Mouse (Mus musculus) heart, embryonic 12.5 days (tissue): ENCODE measurements around the gene Cib4. TPM values are rescaled to one million over a fixed set of nuclear protein-coding genes. Genes with fewer than 3 reads are reported as not detected.

ENCODE experiments used
- ATAC-seq: fragments of 200-750 bp; cut with Nextera tagmentation; 2 replicates; pipeline ENCODE4 v1.8.0; 2017; ENCODE audit warnings: moderate TSS enrichment, moderate library complexity; ENCODE audit not compliant: insufficient number of reproducible peaks, low FRiP score
- H3K27ac ChIP-seq: fragments of 300-500 bp; sonication (generic); 2 replicates; pipeline ENCODE4 v1.5.1; 2016; ENCODE audit warnings: mild to moderate bottlenecking, moderate library complexity; ENCODE audit not compliant: poor library complexity, severe bottlenecking
- H3K27me3 ChIP-seq: fragments of 300-500 bp; sonication (generic); replicated peaks from 2 replicates; pipeline ENCODE4 v1.6.1; 2016; ENCODE audit warnings: mild to moderate bottlenecking, moderate library complexity
- H3K36me3 ChIP-seq: fragments of 300-500 bp; sonication (generic); 2 replicates; pipeline ENCODE4 v1.6.1; 2016; ENCODE audit warnings: mild to moderate bottlenecking, moderate library complexity
- H3K4me1 ChIP-seq: fragments of 300-500 bp; sonication (generic); replicated peaks from 2 replicates; pipeline ENCODE4 v1.6.1; 2016; ENCODE audit warnings: mild to moderate bottlenecking
- H3K4me2 ChIP-seq: fragments of 300-500 bp; sonication (generic); 2 replicates; pipeline ENCODE4 v1.6.1; 2016; ENCODE audit warnings: mild to moderate bottlenecking, moderate library complexity
- H3K4me3 ChIP-seq: fragments of 300-500 bp; sonication (generic); 2 replicates; pipeline ENCODE4 v1.5.1; 2016; ENCODE audit warnings: mild to moderate bottlenecking
- H3K9ac ChIP-seq: fragments of 300-500 bp; sonication (generic); 2 replicates; pipeline ENCODE4 v1.6.1; 2016; ENCODE audit warnings: mild to moderate bottlenecking, moderate library complexity
- H3K9me3 ChIP-seq: fragments of 300-500 bp; sonication (generic); replicated peaks from 2 replicates; pipeline ENCODE4 v1.6.1; 2016; ENCODE audit warnings: mild to moderate bottlenecking, moderate library complexity
- WGBS: fragments of 180-500 bp; shearing (Covaris S2); methylation state at CpG from one replicate; pipeline ENCODE4 v1.1.7; 2016; 5-methylcytosine and 5-hydroxymethylcytosine counted together
- polyA plus RNA-seq: library from polyadenylated mRNA; unstranded; fragments of >200 nt; fragmentation: Nextera tagmentation; extraction: Ambion mirVana; gene quantifications from 2 replicates; pipeline ENCODE4 v1.2.1, GENCODE M21; 2016

The Cib4 gene
- not detected in 2 replicates for polyA plus RNA-seq

DNA sequence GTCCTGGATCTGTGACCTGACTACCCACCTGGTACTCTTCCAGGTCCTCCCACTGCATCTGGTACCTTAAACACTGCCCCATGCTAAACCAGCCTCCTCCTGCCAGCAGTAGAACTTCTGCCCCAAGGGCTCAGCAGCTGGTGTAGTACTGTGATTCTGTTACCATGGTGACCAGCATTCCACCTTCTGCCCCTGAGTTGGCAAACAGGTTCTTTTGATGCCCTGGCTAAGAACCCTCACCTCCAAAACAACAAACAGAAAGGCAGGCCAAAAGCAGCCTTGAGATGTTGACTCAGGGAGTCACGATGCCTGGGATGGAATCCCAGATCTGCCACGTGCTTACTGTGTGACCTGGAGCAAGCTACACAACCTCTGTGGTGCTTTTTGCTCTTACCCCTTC lies at the start of gene Cib4:
Gene Cib4 (minus strand): TSS at position 139 of the 400 bp plus-strand sequence.
- H3K27ac ChIP-seq = no peak within 1 kb of the TSS
- ATAC-seq = no peak
- no peaks in the 10 kb centered on the region for H3K9me3 ChIP-seq
- H3K4me2 ChIP-seq = no peak within 1 kb of the TSS
- 60% methylated on average over 2 of the region's 2 CpGs for WGBS
- H3K4me3 ChIP-seq = no peak within 1 kb of the TSS
- H3K4me1 ChIP-seq = peaks cover 10% of the 10 kb centered on the region
- no peak within 1 kb of the TSS for H3K9ac ChIP-seq
- H3K27me3 ChIP-seq = no peaks in the 10 kb centered on the region
- no peaks in the 10 kb centered on the region for H3K36me3 ChIP-seq

- peaks cover 1% of the 10 kb centered on the region for H3K27me3 ChIP-seq
- 30% methylated on average over 6 of the region's 6 CpGs for WGBS
- peaks cover 65% of the 10 kb centered on the region for H3K4me1 ChIP-seq
- H3K27ac ChIP-seq = peak overlapping the region; percentile 83
- no peak overlapping the region for H3K4me2 ChIP-seq
- H3K4me3 ChIP-seq = no peak overlapping the region
- no peak for ATAC-seq
- peak overlapping the region; percentile 13; the same call in 1 of the 2 replicates for H3K9ac ChIP-seq
- H3K9me3 ChIP-seq = no peaks in the 10 kb centered on the region
- no peaks in the 10 kb centered on the region; the same call in 1 of the 2 replicates for H3K36me3 ChIP-seq
These were observed 49.4 kb upstream of the Cib4 start for GRCm38 (mm10) chr5:30594953-30595560.

DNA sequence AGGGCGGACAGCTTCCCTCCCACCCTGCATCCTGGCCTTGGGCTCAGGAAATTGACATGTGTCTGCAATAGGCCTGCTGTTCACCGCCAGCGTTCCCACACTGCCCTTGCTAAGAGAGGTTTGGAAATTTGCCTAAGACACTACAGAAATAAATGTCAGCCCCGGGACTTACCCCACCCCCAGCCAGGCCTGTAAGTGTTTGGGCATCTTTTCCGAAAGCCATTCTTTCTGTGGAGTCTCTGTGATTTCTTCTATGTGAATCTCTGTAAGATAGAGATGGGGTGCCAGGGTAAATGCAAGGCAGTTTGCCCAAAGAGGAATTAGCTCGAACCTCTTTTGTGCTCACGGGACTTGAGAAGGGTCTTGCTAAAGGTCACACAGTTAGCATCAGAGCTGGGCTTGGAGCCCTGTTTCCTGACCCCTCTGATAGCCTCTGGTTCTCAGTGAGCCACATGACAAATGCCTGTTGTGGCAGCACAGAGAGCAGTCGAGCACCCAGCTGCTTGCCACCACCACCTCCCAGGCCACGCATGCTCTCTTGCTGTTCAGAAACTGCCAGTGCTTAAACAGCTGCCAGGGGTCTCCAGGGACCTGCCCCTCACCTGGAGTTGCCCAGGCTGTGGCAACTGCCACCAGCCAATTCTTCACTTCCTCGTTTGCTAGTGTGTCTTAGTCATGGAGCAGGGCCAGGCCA lies 48.3 kb upstream of the Cib4 start:
- H3K36me3 ChIP-seq = no peaks in the 10 kb centered on the region; the same call in 1 of the 2 replicates
- peak overlapping the region; percentile 3; the same call in 1 of the 2 replicates for H3K4me2 ChIP-seq
- H3K9me3 ChIP-seq = no peaks in the 10 kb centered on the region
- WGBS = 16% methylated on average over 10 of the region's 10 CpGs
- peaks cover 75% of the 10 kb centered on the region for H3K4me1 ChIP-seq
- peak overlapping the region; percentile 19; the same call in 1 of the 2 replicates for H3K9ac ChIP-seq
- peaks cover 12% of the 10 kb centered on the region for H3K27me3 ChIP-seq
- no peak overlapping the region for H3K4me3 ChIP-seq
- peak overlapping the region; percentile 83 for H3K27ac ChIP-seq
- peak; percentile 57 for ATAC-seq

- Histone ChIP-seq H3K4me1 (peaks cover 81% of the 10 kb centered on the region), H3K9me3 (no peaks in the 10 kb centered on the region), H3K4me2 (peak overlapping the region; percentile 3; the same call in 1 of the 2 replicates), H3K27me3 (peaks cover 18% of the 10 kb centered on the region), H3K27ac (peak overlapping the region; percentile 83), H3K4me3 (no peak overlapping the region), H3K9ac (no peak overlapping the region), H3K36me3 (no peaks in the 10 kb centered on the region; the same call in 1 of the 2 replicates)
- no peak for ATAC-seq
- WGBS = 53% methylated on average over 11 of the region's 11 CpGs
These were observed 47.7 kb upstream of the Cib4 start for GRCm38 (mm10) chr5:30593360-30593759.

- H3K27me3 ChIP-seq = peaks cover 20% of the 10 kb centered on the region
- no peak overlapping the region for H3K4me3 ChIP-seq
- peaks cover 87% of the 10 kb centered on the region for H3K4me1 ChIP-seq
- no peak overlapping the region for H3K9ac ChIP-seq
- peak overlapping the region; percentile 55; the same call in 1 of the 2 replicates for H3K27ac ChIP-seq
- ATAC-seq = no peak
- WGBS = 76% methylated on average over 11 of the region's 11 CpGs
- H3K36me3 ChIP-seq = no peaks in the 10 kb centered on the region; the same call in 1 of the 2 replicates
- no peaks in the 10 kb centered on the region for H3K9me3 ChIP-seq
- 0 out of 2 replicates have a peak overlapping the region, but pooled peaks have one; percentile 0 for H3K4me2 ChIP-seq
These were observed 46.8 kb upstream of the Cib4 start for GRCm38 (mm10) chr5:30592279-30592980.

- no peaks in the 10 kb centered on the region for H3K9me3 ChIP-seq
- H3K4me3 ChIP-seq = no peak overlapping the region
- no peak overlapping the region for H3K9ac ChIP-seq
- peak overlapping the region; percentile 97; the same call in 1 of the 2 replicates for H3K4me2 ChIP-seq
- ATAC-seq = no peak
- peak overlapping the region; percentile 55; the same call in 1 of the 2 replicates for H3K27ac ChIP-seq
- no peaks in the 10 kb centered on the region for H3K36me3 ChIP-seq
- H3K27me3 ChIP-seq = peaks cover 20% of the 10 kb centered on the region
- H3K4me1 ChIP-seq = peaks cover 93% of the 10 kb centered on the region
- WGBS = 53% methylated on average over 8 of the region's 8 CpGs
These were observed 46.1 kb upstream of the Cib4 start for GRCm38 (mm10) chr5:30591786-30592185.

DNA sequence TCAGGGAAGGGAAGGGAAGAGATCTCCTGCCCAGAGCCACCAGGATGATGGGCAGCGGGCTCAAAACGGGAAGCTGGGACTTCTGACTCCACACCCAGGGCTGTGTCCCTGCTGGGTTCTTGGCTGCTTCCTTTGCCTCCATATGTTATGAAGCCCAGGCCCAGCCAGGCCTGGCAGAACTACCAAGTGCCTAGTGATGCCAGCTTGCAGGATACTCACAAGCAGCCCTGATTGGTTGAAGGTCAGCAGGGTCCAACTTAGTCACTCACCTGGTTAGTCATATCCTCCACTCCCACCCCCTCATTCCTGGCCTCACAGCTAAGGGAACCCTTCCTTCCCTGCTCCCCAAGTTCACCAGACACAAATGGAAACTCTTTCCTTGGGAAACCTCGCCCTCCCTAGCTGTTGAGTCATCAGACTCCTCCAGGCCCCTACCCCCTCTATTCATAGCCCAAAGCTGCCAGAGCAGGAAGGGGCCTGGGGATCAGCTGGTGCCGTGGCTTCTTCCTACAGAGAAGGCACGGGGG lies 45.6 kb upstream of the Cib4 start:
- Histone ChIP-seq H3K27ac (peak overlapping the region; percentile 55; the same call in 1 of the 2 replicates), H3K36me3 (no peaks in the 10 kb centered on the region), H3K4me1 (peaks cover 95% of the 10 kb centered on the region), H3K9ac (no peak overlapping the region), H3K4me2 (peak overlapping the region; percentile 97), H3K9me3 (no peaks in the 10 kb centered on the region), H3K27me3 (peaks cover 20% of the 10 kb centered on the region), H3K4me3 (no peak overlapping the region)
- 37% methylated on average over 5 of the region's 5 CpGs for WGBS
- ATAC-seq = no peak

GRCm38 (mm10) chr5:30590231-30590630 lies 44.6 kb upstream of the Cib4 start:
- Histone ChIP-seq H3K27me3 (peaks cover 20% of the 10 kb centered on the region), H3K9ac (no peak overlapping the region; the same call in 1 of the 2 replicates), H3K27ac (no peak overlapping the region), H3K4me2 (peak overlapping the region; percentile 97), H3K9me3 (no peaks in the 10 kb centered on the region), H3K36me3 (no peaks in the 10 kb centered on the region), H3K4me1 (peaks cover 84% of the 10 kb centered on the region), H3K4me3 (peak overlapping the region; percentile 70; the same call in 1 of the 2 replicates)
- 73% methylated on average over 5 of the region's 5 CpGs for WGBS
- ATAC-seq = no peak

DNA sequence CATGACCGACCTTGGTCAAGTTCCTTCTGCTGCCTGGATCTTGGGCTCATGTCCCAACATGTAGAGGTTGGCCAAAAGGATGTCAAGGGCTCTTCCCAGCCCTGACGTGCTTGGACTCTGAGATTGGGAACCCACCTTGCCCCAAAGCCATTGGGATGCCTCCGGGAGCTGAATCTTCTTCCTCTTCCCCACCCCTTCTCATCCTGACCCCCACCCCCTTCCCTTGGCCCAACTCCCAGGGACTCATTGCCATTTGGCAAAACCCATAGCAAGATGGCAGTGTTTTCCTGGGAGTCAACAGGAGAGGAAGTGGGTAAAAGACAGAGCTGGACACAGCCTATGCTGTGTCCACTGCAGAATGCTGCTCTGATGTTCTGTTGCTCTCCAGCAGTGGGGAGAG lies 43.9 kb upstream of the Cib4 start:
- H3K27ac ChIP-seq = peak overlapping the region; percentile 83
- no peak for ATAC-seq
- H3K9me3 ChIP-seq = no peaks in the 10 kb centered on the region
- peaks cover 20% of the 10 kb centered on the region for H3K27me3 ChIP-seq
- H3K4me3 ChIP-seq = peak overlapping the region; percentile 70
- no peaks in the 10 kb centered on the region for H3K36me3 ChIP-seq
- H3K9ac ChIP-seq = peak overlapping the region; percentile 80
- H3K4me2 ChIP-seq = peak overlapping the region; percentile 97
- 66% methylated on average over 3 of the region's 3 CpGs for WGBS
- H3K4me1 ChIP-seq = peaks cover 77% of the 10 kb centered on the region

DNA sequence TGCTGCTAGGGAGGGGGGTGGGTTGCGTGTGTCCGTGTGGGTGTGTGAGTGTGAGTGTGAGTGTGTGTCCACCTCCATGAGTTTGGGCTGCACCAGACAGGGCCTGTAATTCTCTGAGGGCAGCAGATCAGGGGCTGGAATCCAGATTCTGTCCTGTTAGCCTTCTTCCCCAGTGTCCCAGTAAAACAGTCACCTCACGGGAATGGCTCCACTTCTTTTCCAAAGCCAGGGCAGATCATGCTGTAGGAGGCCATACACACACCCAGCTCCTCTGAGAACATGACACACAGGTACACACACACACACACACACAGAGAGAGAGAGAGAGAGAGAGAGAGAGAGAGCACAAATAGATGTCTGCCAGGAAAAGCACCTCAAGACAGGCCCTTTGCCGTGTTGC lies 43.4 kb upstream of the Cib4 start:
- peak overlapping the region; percentile 80 for H3K9ac ChIP-seq
- peaks cover 20% of the 10 kb centered on the region for H3K27me3 ChIP-seq
- ATAC-seq = no peak
- H3K9me3 ChIP-seq = no peaks in the 10 kb centered on the region
- no peaks in the 10 kb centered on the region for H3K36me3 ChIP-seq
- peak overlapping the region; percentile 83 for H3K27ac ChIP-seq
- peak overlapping the region; percentile 97 for H3K4me2 ChIP-seq
- peak overlapping the region; percentile 70 for H3K4me3 ChIP-seq
- WGBS = 39% methylated on average over 4 of the region's 4 CpGs
- peaks cover 73% of the 10 kb centered on the region for H3K4me1 ChIP-seq
